Mouse (Mus musculus) heart, postnatal 14 days (tissue): ENCODE results near the gene Krt84. TPM values are rescaled to one million over a fixed set of nuclear protein-coding genes. Genes with fewer than 3 reads are reported as not detected.
"Not testable (repeated sequence)": the region's sequence is repeated elsewhere in the genome, so short reads cannot be mapped to it uniquely, and the experiment has no call there.

Experiments
- DNase-seq, 2 experiments: peaks; one replicate each; pipeline ENCODE4 v3.0.0; 2021 to 2022
- intact Hi-C: fragments of 180-260 bp; cut with DNase I; formaldehyde crosslinking; loops from one replicate; pipeline ENCODE4 v1.15.1; 2025
- long read RNA-seq, 2 experiments: library from polyadenylated mRNA; stranded (forward); transcript quantifications; one replicate each; pipeline ENCODE4 v2.0.0; 2021
- total RNA-seq, 2 experiments: library from RNA; stranded (reverse); gene quantifications; 2 replicates each; pipeline ENCODE4 v1.2.3; 2021

Gene Krt84
- under 1 TPM in 1 of 2 experiments, not detected in 1; 0.15 TPM for total RNA-seq
- long read RNA-seq, experiment 1: 0 reads
- long read RNA-seq, experiment 2: 0 reads

- intact Hi-C loops: no loop called here
- DNase-seq: no peak
These were observed at the start of gene Krt84 for GRCm38 (mm10) chr15:101532720-101533119. TSS of gene Krt84 (minus strand) at chr15:101532820.

GRCm38 (mm10) chr15:101581701-101582100 lies 49.1 kb upstream of the Krt84 start:
- no peak for DNase-seq
- intact Hi-C loops: no loop called here

GRCm38 (mm10) chr15:101575506-101575905 lies 42.9 kb upstream of the Krt84 start:
- intact Hi-C loops: no loop called here
- DNase-seq: no peak

- DNase-seq: no peak
- intact Hi-C loops: no loop called here
These were observed 41.3 kb upstream of the Krt84 start, which contains the start of gene Krt75 for GRCm38 (mm10) chr15:101573796-101574345. TSS of gene Krt75 (minus strand) at chr15:101573904.

- intact Hi-C loops: no loop called here
These were observed 35.2 kb upstream of the Krt84 start for GRCm38 (mm10) chr15:101567780-101568179.

GRCm38 (mm10) chr15:101562850-101563249 lies 30.2 kb upstream of the Krt84 start, which contains the start of gene Krt90:
TSS of gene Krt90 (minus strand) at chr15:101562950.
- intact Hi-C loops: no loop called here
- no peak for DNase-seq

More at GRCm38 (mm10) chr15:101567780-101568179, 35.2 kb upstream of the Krt84 start:
- DNase-seq: no peak

GRCm38 (mm10) chr15:101558034-101558646 lies 25.5 kb upstream of the Krt84 start:
- no peak for DNase-seq
- intact Hi-C loops: no loop called here

- intact Hi-C loops: no loop called here
- DNase-seq: peak; percentile 24 to 47
These were observed 20.5 kb upstream of the Krt84 start for GRCm38 (mm10) chr15:101553169-101553568.

- no peak for DNase-seq
- intact Hi-C loops: no loop called here
These were observed 19.6 kb upstream of the Krt84 start for GRCm38 (mm10) chr15:101552188-101552587.

- intact Hi-C loops: no loop called here
- no peak for DNase-seq
These were observed 17.9 kb upstream of the Krt84 start, which contains the start of gene Krt82 for GRCm38 (mm10) chr15:101550567-101550966. TSS of gene Krt82 (minus strand) at chr15:101550667.

- DNase-seq: no peak
- intact Hi-C loops: no loop called here
These were observed 11.9 kb upstream of the Krt84 start for GRCm38 (mm10) chr15:101544478-101544877.

GRCm38 (mm10) chr15:101542543-101542942 lies 9.9 kb upstream of the Krt84 start:
- DNase-seq: no peak
- intact Hi-C loops: no loop called here

GRCm38 (mm10) chr15:101538580-101538900 lies 5.9 kb upstream of the Krt84 start:
- intact Hi-C loops: loop anchor here (5.0 kb wide), 1 partner anchor 434 kb away; no protein-coding TSS in a partner anchor
- DNase-seq: peak in 1 of 2 experiments; percentile 3

- intact Hi-C loops: loop anchor here (5.0 kb wide), 1 partner anchor 434 kb away; no protein-coding TSS in a partner anchor
- DNase-seq: peak in 1 of 2 experiments; percentile 5
These were observed 5.4 kb upstream of the Krt84 start for GRCm38 (mm10) chr15:101537864-101538579.

GRCm38 (mm10) chr15:101536054-101536850 lies 3.6 kb upstream of the Krt84 start:
- DNase-seq: no peak

GRCm38 (mm10) chr15:101522556-101523232 lies 9.9 kb downstream of the Krt84 start:
- DNase-seq: no peak
- intact Hi-C loops: no loop called here

More at GRCm38 (mm10) chr15:101536054-101536850, 3.6 kb upstream of the Krt84 start:
- intact Hi-C loops: loop anchor here (5.0 kb wide), 1 partner anchor 436 kb away; no protein-coding TSS in a partner anchor

- DNase-seq: peak; percentile 75 to 84
- intact Hi-C loops: loop anchor here (1.0 to 2.0 kb wide), 5 partner anchors 181 to 543 kb away; no protein-coding TSS in a partner anchor
These were observed 12.8 kb downstream of the Krt84 start for GRCm38 (mm10) chr15:101519792-101520191.

- DNase-seq, intact Hi-C loops: not testable (repeated sequence)
These were observed 15.5 kb downstream of the Krt84 start, which contains the start of gene Gm49425 for GRCm38 (mm10) chr15:101517161-101517560. TSS of gene Gm49425 (minus strand) at chr15:101517261.

- DNase-seq: no peak
- intact Hi-C loops: no loop called here
These were observed 24.4 kb downstream of the Krt84 start for GRCm38 (mm10) chr15:101508247-101508646.
